Mouse (Mus musculus): Measurements from ENCODE around the gene Cdk19. TPM values are rescaled to one million over a fixed set of nuclear protein-coding genes. Genes with fewer than 3 reads are reported as not detected.
"Not testable (repeated sequence)": the region's sequence is repeated elsewhere in the genome, so short reads cannot be mapped to it uniquely, and the experiment has no call there.

Cdk19 gene
- polyA plus RNA-seq, 1 experiment = 13.3 TPM

DNA sequence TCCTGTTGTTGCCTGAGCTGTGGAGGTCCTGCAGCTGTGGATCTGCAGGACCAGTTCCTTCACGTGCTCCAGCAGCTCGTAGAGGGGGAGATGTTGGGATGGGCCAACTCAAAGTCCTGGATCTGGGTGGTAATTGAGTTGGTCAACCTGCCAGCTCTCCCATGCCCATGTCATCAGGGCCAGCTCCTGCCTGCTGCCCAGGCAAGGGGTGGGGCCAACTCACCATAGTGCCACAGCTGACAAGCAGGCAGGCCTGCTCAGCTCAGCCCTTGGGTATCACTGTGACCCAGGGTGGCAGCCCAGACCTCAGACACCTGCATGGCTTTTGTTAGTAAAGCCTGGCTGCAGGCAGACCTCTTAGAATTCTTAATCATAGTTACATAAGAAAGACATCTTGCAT is 81.3 kb downstream of the Cdk19 start:
- TF ChIP-seq CTCF (IDR thresholded peaks at IDR 0.05; ENCODE audit: control insufficient read depth, insufficient read depth, insufficient replicate concordance, low read depth, low read length) (no peak), POLR2A (IDR thresholded peaks at IDR 0.05; ENCODE audit: control insufficient read depth, low read depth, low read length) (no peak)
- no peak overlapping the region for H3K27ac ChIP-seq (ENCODE audit: control insufficient read depth, insufficient read depth, low read depth, low read length)

DNA sequence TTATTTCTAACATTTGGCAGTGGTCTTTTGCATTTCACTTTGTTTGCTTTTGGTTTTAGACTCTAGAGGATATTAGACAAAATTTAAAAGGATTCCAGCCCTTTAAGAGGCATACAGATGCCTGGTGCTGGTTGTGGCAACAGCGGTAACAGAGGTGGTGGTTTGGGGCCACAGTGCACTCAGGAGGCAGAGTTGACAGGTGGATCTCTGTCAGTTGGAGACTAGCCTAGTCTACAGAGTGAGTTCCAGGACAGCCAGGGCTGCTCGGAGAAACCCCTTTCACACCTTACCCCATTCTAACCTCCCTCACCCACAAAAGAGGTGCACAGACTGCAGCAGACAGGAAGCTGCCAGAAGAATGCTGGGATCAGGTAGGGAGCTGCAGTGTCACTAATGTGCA is 82.4 kb downstream of the Cdk19 start:
- no peak overlapping the region for H3K4me3 ChIP-seq (ENCODE audit: control insufficient read depth, low read depth, low read length)
- no peak overlapping the region for H3K27ac ChIP-seq (ENCODE audit: control insufficient read depth, insufficient read depth, low read depth, low read length)
- H3K4me1 ChIP-seq (ENCODE audit: control insufficient read depth, insufficient read depth, low read length) = peaks cover 2% of the 10 kb centered on the region; the same call in 1 of the 2 replicates
- no peaks in the 10 kb centered on the region for H3K36me3 ChIP-seq (ENCODE audit: control insufficient read depth, insufficient read depth, low read length)
- no peaks in the 10 kb centered on the region for H3K27me3 ChIP-seq (ENCODE audit: control insufficient read depth, insufficient read depth, low read length)
- TF ChIP-seq CTCF (IDR thresholded peaks at IDR 0.05; ENCODE audit: control insufficient read depth, insufficient read depth, insufficient replicate concordance, low read depth, low read length) (no peak), POLR2A (IDR thresholded peaks at IDR 0.05; ENCODE audit: control insufficient read depth, low read depth, low read length) (no peak)

More for the DNA sequence above, 81.3 kb downstream of the Cdk19 start:
- H3K4me1 ChIP-seq (ENCODE audit: control insufficient read depth, insufficient read depth, low read length) = no peaks in the 10 kb centered on the region; the same call in 1 of the 2 replicates
- H3K4me3 ChIP-seq (ENCODE audit: control insufficient read depth, low read depth, low read length) = no peak overlapping the region
- H3K27me3 ChIP-seq (ENCODE audit: control insufficient read depth, insufficient read depth, low read length) = no peaks in the 10 kb centered on the region
- H3K36me3 ChIP-seq (ENCODE audit: control insufficient read depth, insufficient read depth, low read length) = no peaks in the 10 kb centered on the region

DNA sequence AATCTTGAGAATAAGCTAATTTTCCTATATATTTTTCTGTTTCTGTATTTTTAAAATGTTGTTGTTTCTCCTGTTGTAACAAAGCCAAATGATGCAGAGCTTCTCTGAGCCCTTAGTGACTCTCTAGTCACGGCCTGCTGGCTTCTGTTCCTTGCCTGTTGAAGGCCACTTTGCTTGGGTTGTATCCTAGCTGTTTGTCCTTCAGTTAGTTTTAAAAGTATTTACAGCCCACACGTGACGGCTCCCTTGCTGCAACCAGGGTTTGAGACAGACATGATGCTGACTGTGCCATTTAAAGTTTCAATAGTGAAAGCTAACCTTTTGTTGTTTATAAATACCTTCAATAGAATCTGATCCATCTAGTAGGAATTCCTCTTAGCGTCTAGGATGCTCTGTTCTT is 83.3 kb downstream of the Cdk19 start:
- Histone ChIP-seq H3K27me3 (ENCODE audit: control insufficient read depth, insufficient read depth, low read length) (no peaks in the 10 kb centered on the region), H3K4me1 (ENCODE audit: control insufficient read depth, insufficient read depth, low read length) (peaks cover 2% of the 10 kb centered on the region; the same call in 1 of the 2 replicates), H3K27ac (ENCODE audit: control insufficient read depth, insufficient read depth, low read depth, low read length) (no peak overlapping the region), H3K36me3 (ENCODE audit: control insufficient read depth, insufficient read depth, low read length) (no peaks in the 10 kb centered on the region), H3K4me3 (ENCODE audit: control insufficient read depth, low read depth, low read length) (no peak overlapping the region)
- no peak for TF ChIP-seq POLR2A (IDR thresholded peaks at IDR 0.05; ENCODE audit: control insufficient read depth, low read depth, low read length)

DNA sequence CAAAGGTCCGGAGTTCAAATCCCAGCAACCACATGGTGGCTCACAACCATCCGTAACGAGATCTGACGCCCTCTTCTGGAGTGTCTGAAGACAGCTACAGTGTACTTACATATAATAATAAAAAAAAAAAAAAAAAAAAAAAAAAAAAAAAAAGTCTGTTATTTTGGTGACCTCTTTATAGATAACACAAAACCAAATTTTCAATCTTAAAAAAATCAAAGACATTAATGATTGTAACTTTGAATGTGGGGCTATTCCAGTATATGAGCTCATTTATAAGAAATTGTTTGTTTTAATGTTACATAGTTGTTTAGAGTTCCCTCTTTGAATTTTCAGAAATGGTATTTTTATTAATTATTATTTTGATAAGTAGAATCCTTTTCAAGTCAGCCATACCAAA is 85.1 kb downstream of the Cdk19 start:
- not testable (repeated sequence) for H3K27ac ChIP-seq (ENCODE audit: control insufficient read depth, insufficient read depth, low read depth, low read length); H3K27me3 ChIP-seq (ENCODE audit: control insufficient read depth, insufficient read depth, low read length); H3K4me3 ChIP-seq (ENCODE audit: control insufficient read depth, low read depth, low read length); H3K4me1 ChIP-seq (ENCODE audit: control insufficient read depth, insufficient read depth, low read length); H3K36me3 ChIP-seq (ENCODE audit: control insufficient read depth, insufficient read depth, low read length)

DNA sequence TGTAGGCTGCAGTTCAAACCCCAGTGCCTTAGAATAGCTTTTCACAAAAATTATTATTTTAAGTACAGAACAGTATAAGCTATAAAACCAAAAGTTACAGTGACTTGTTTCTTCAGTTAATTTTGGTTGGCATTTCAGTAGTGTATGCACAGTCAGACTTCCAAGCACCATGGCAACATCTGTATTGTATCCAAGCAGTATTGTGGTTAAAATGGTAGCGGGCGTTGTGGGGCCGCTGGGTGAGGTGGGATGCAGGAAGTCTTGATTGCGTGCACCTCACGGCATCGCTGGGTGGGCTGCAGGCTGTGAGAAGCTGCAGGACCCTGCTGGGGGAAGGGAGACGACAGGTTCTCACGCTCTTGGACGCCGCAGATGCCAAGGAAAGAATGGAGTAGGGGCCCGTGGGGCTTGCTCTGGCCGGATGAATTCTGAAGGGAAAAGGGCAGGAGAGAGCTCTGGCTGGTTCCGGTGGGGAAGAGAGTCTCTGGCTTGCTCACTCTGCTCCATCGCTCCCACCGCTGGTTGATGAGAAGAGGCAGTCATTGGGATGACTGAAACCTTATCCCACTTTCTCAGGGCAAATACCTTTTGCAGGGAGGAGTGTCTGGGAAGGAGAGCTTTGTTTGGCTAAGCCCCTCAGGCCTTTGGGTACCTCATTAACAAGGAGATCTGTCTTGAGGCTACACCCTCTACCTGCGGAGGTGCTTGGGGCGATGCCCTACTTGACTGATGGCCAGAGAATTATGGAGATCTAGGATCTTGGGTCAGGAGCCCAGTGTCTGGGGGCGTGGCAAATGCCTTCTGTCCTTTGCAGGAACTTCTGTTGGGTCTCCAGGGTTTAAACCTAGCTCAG is 86.1 kb downstream of the Cdk19 start:
- Histone ChIP-seq H3K27me3 (ENCODE audit: control insufficient read depth, insufficient read depth, low read length) (no peaks in the 10 kb centered on the region), H3K4me3 (ENCODE audit: control insufficient read depth, low read depth, low read length) (peak overlapping the region; percentile 41; the same call in 1 of the 2 replicates), H3K27ac (ENCODE audit: control insufficient read depth, insufficient read depth, low read depth, low read length) (no peak overlapping the region), H3K4me1 (ENCODE audit: control insufficient read depth, insufficient read depth, low read length) (peaks cover 2% of the 10 kb centered on the region; the same call in 1 of the 2 replicates), H3K36me3 (ENCODE audit: control insufficient read depth, insufficient read depth, low read length) (no peaks in the 10 kb centered on the region)
- no peak for TF ChIP-seq CTCF (IDR thresholded peaks at IDR 0.05; ENCODE audit: control insufficient read depth, insufficient read depth, insufficient replicate concordance, low read depth, low read length)
- no peak for TF ChIP-seq POLR2A (IDR thresholded peaks at IDR 0.05; ENCODE audit: control insufficient read depth, low read depth, low read length)

DNA sequence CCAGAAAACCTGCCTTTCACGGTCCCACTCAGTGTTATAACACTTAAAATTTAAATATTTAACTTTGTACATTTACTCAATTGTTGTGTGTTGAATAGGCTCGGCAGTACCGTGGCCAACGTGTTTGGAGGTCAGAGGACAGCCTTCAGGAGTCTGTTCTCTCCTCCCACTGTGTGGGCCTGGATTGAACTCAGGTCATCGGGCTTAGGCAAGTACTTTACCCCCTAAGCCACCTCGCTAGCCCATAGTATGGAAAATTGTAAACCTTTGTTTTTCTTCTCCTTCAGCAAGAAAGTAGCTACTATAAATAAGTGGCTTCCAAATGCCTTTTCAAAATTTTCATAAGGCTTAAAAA is 86.7 kb downstream of the Cdk19 start:
- H3K36me3 ChIP-seq (ENCODE audit: control insufficient read depth, insufficient read depth, low read length) = no peaks in the 10 kb centered on the region
- H3K4me1 ChIP-seq (ENCODE audit: control insufficient read depth, insufficient read depth, low read length) = peaks cover 2% of the 10 kb centered on the region; the same call in 1 of the 2 replicates
- TF ChIP-seq CTCF (IDR thresholded peaks at IDR 0.05; ENCODE audit: control insufficient read depth, insufficient read depth, insufficient replicate concordance, low read depth, low read length) = no peak
- no peak for TF ChIP-seq POLR2A (IDR thresholded peaks at IDR 0.05; ENCODE audit: control insufficient read depth, low read depth, low read length)
- no peaks in the 10 kb centered on the region for H3K27me3 ChIP-seq (ENCODE audit: control insufficient read depth, insufficient read depth, low read length)
- H3K27ac ChIP-seq (ENCODE audit: control insufficient read depth, insufficient read depth, low read depth, low read length) = no peak overlapping the region
- H3K4me3 ChIP-seq (ENCODE audit: control insufficient read depth, low read depth, low read length) = no peak overlapping the region

DNA sequence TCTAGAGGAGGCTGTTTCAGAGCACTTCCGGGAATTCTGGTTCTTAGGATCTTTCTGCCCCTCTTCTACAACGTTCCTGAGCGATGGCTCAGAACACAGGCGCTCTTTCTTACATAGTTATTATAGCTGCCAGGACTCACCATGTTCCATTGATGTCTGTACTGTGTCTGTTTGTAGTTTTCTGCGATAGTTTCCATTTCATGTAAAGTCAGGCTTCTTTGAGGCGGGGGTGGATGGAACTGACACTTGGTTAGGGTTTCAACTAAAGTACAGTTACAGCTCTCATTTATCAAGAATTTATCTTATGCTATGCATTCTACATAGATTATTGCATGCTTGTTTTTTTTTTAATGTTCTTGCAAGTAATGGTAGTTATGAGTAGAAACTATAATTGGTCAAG is 89.3 kb downstream of the Cdk19 start:
- TF ChIP-seq CTCF (IDR thresholded peaks at IDR 0.05; ENCODE audit: control insufficient read depth, insufficient read depth, insufficient replicate concordance, low read depth, low read length) = no peak
- TF ChIP-seq POLR2A (IDR thresholded peaks at IDR 0.05; ENCODE audit: control insufficient read depth, low read depth, low read length) = no peak
- Histone ChIP-seq H3K4me1 (ENCODE audit: control insufficient read depth, insufficient read depth, low read length) (peaks cover 2% of the 10 kb centered on the region; the same call in 1 of the 2 replicates), H3K27ac (ENCODE audit: control insufficient read depth, insufficient read depth, low read depth, low read length) (no peak overlapping the region), H3K27me3 (ENCODE audit: control insufficient read depth, insufficient read depth, low read length) (no peaks in the 10 kb centered on the region), H3K4me3 (ENCODE audit: control insufficient read depth, low read depth, low read length) (no peak overlapping the region), H3K36me3 (ENCODE audit: control insufficient read depth, insufficient read depth, low read length) (no peaks in the 10 kb centered on the region)

Measured in testis, adult 2 months (tissue).